Mouse (Mus musculus) brain, embryonic 14.5 days (tissue): ENCODE results near the gene Ercc1.

Experiments used
- CTCF ChIP-seq: fragments of 200-500 bp; IDR thresholded peaks from 2 replicates; pipeline ENCODE4 v1.5.1; 2012; ENCODE audit warnings: inconsistent platforms, mild to moderate bottlenecking, moderate library complexity, borderline replicate concordance; ENCODE audit not compliant: insufficient read depth, insufficient read length; ENCODE audit errors: extremely low read depth
- POLR2A ChIP-seq: fragments of 200-500 bp; IDR thresholded peaks from 2 replicates; pipeline ENCODE4 v1.6.1; 2012; ENCODE audit warnings: mild to moderate bottlenecking, inconsistent platforms, borderline replicate concordance; ENCODE audit not compliant: poor library complexity, insufficient read depth, insufficient read length, severe bottlenecking; ENCODE audit errors: extremely low read depth

- TF ChIP-seq CTCF: no peak
- no peak for TF ChIP-seq POLR2A
These were observed 17.7 kb downstream of the Ercc1 start for GRCm38 (mm10) chr7:19362276-19362675.
